Mouse (Mus musculus): ENCODE measurements around the gene Sec63. TPM values are rescaled to one million over a fixed set of nuclear protein-coding genes. Genes with fewer than 3 reads are reported as not detected.

Sec63 gene
- polyA plus RNA-seq, 1 experiment from 2014 or later = 15.1 TPM

- no peak for DNase-seq (ENCODE audit: low spot score)
- no peak for TF ChIP-seq CTCF (IDR thresholded peaks at IDR 0.05)
- TF ChIP-seq EP300 (IDR thresholded peaks at IDR 0.05) = no peak
- Histone ChIP-seq H3K27ac (ENCODE audit: low read length) (no peak overlapping the region), H3K9me3 (ENCODE audit: low read length) (peaks cover 3% of the 10 kb centered on the region; the same call in 1 of the 2 replicates), H3K4me1 (ENCODE audit: insufficient read depth, low read depth, low read length) (no peaks in the 10 kb centered on the region), H3K4me3 (ENCODE audit: low read depth, low read length) (no peak overlapping the region), H3K4me2 (replicated peaks; ENCODE audit: low read depth, low read length) (no peak overlapping the region), H3K9ac (replicated peaks; ENCODE audit: low read depth) (no peak overlapping the region), H3K27me3 (replicated peaks; ENCODE audit: insufficient read depth, low read length) (no peaks in the 10 kb centered on the region), H3K36me3 (ENCODE audit: insufficient read depth, low read length) (no peaks in the 10 kb centered on the region)
- WGBS = 94% methylated on average over 9 of the region's 9 CpGs
- ATAC-seq = no peak
Measured at GRCm38 (mm10) chr10:42856574-42856973, 95.3 kb downstream of the Sec63 start.

- Histone ChIP-seq H3K4me2 (replicated peaks; ENCODE audit: low read depth, low read length) (no peak overlapping the region), H3K9ac (replicated peaks; ENCODE audit: low read depth) (no peak overlapping the region), H3K9me3 (ENCODE audit: low read length) (peaks cover 3% of the 10 kb centered on the region; the same call in 1 of the 2 replicates), H3K36me3 (ENCODE audit: insufficient read depth, low read length) (no peaks in the 10 kb centered on the region), H3K4me3 (ENCODE audit: low read depth, low read length) (no peak overlapping the region), H3K27ac (ENCODE audit: low read length) (no peak overlapping the region), H3K4me1 (ENCODE audit: insufficient read depth, low read depth, low read length) (no peaks in the 10 kb centered on the region), H3K27me3 (replicated peaks; ENCODE audit: insufficient read depth, low read length) (no peaks in the 10 kb centered on the region)
- DNase-seq (ENCODE audit: low spot score) (no peak), ATAC-seq (no peak)
- 90% methylated on average over 2 of the region's 2 CpGs for WGBS
- no peak for TF ChIP-seq CTCF (IDR thresholded peaks at IDR 0.05)
- TF ChIP-seq EP300 (IDR thresholded peaks at IDR 0.05) = no peak
Measured at GRCm38 (mm10) chr10:42857021-42857420, 95.7 kb downstream of the Sec63 start.

- H3K4me2 ChIP-seq (replicated peaks; ENCODE audit: low read depth, low read length) = no peak overlapping the region
- no peak overlapping the region for H3K27ac ChIP-seq (ENCODE audit: low read length)
- no peaks in the 10 kb centered on the region for H3K27me3 ChIP-seq (replicated peaks; ENCODE audit: insufficient read depth, low read length)
- TF ChIP-seq CTCF (IDR thresholded peaks at IDR 0.05) (no peak), EP300 (IDR thresholded peaks at IDR 0.05) (no peak)
- ATAC-seq (no peak), DNase-seq (ENCODE audit: low spot score) (no peak)
- H3K36me3 ChIP-seq (ENCODE audit: insufficient read depth, low read length) = no peaks in the 10 kb centered on the region
- no peak overlapping the region for H3K9ac ChIP-seq (replicated peaks; ENCODE audit: low read depth)
- WGBS = 38% methylated on average over 2 of the region's 2 CpGs
- H3K4me1 ChIP-seq (ENCODE audit: insufficient read depth, low read depth, low read length) = no peaks in the 10 kb centered on the region
- no peak overlapping the region for H3K4me3 ChIP-seq (ENCODE audit: low read depth, low read length)
- H3K9me3 ChIP-seq (ENCODE audit: low read length) = no peaks in the 10 kb centered on the region
Measured at GRCm38 (mm10) chr10:42859781-42860158, 98.5 kb downstream of the Sec63 start.

- H3K27ac ChIP-seq (ENCODE audit: low read length) = no peak within 1 kb of the TSS
- TF ChIP-seq EP300 (IDR thresholded peaks at IDR 0.05) (no peak), CTCF (IDR thresholded peaks at IDR 0.05) (no peak)
- ATAC-seq (peak; percentile 49), DNase-seq (ENCODE audit: low spot score) (peak; percentile 88)
- no peak within 1 kb of the TSS for H3K4me2 ChIP-seq (replicated peaks; ENCODE audit: low read depth, low read length)
- no peaks in the 10 kb centered on the region for H3K36me3 ChIP-seq (ENCODE audit: insufficient read depth, low read length)
- H3K4me3 ChIP-seq (ENCODE audit: low read depth, low read length) = 0 out of 2 replicates have a peak within 1 kb of the TSS, but pooled peaks have one; percentile 1
- H3K9ac ChIP-seq (replicated peaks; ENCODE audit: low read depth) = no peak within 1 kb of the TSS
- no peaks in the 10 kb centered on the region for H3K9me3 ChIP-seq (ENCODE audit: low read length)
- H3K27me3 ChIP-seq (replicated peaks; ENCODE audit: insufficient read depth, low read length) = no peaks in the 10 kb centered on the region
- no peaks in the 10 kb centered on the region for H3K4me1 ChIP-seq (ENCODE audit: insufficient read depth, low read depth, low read length)
- 49% methylated on average over 17 of the region's 17 CpGs for WGBS
Measured at GRCm38 (mm10) chr10:42860159-42860911, 99.0 kb downstream of the Sec63 start, which contains the start of gene Scml4. Gene Scml4 (plus strand): TSS chr10:42860370.

- DNase-seq (ENCODE audit: low spot score) (no peak), ATAC-seq (no peak)
- H3K36me3 ChIP-seq (ENCODE audit: insufficient read depth, low read length) = no peaks in the 10 kb centered on the region
- 81% methylated on average over 7 of the region's 7 CpGs for WGBS
- H3K4me2 ChIP-seq (replicated peaks; ENCODE audit: low read depth, low read length) = no peak overlapping the region
- H3K27me3 ChIP-seq (replicated peaks; ENCODE audit: insufficient read depth, low read length) = no peaks in the 10 kb centered on the region
- no peak overlapping the region for H3K27ac ChIP-seq (ENCODE audit: low read length)
- TF ChIP-seq EP300 (IDR thresholded peaks at IDR 0.05) = no peak
- H3K9ac ChIP-seq (replicated peaks; ENCODE audit: low read depth) = no peak overlapping the region
- no peaks in the 10 kb centered on the region for H3K4me1 ChIP-seq (ENCODE audit: insufficient read depth, low read depth, low read length)
- no peaks in the 10 kb centered on the region for H3K9me3 ChIP-seq (ENCODE audit: low read length)
- no peak overlapping the region for H3K4me3 ChIP-seq (ENCODE audit: low read depth, low read length)
Measured at GRCm38 (mm10) chr10:42861446-42861845, 100.2 kb downstream of the Sec63 start.

GRCm38 (mm10) chr10:42862102-42862740 lies 100.9 kb downstream of the Sec63 start:
- ATAC-seq (no peak), DNase-seq (ENCODE audit: low spot score) (peak; percentile 67)
- Histone ChIP-seq H3K9me3 (ENCODE audit: low read length) (no peaks in the 10 kb centered on the region), H3K27ac (ENCODE audit: low read length) (no peak overlapping the region), H3K9ac (replicated peaks; ENCODE audit: low read depth) (no peak overlapping the region), H3K4me3 (ENCODE audit: low read depth, low read length) (peak overlapping the region; percentile 17), H3K36me3 (ENCODE audit: insufficient read depth, low read length) (no peaks in the 10 kb centered on the region), H3K27me3 (replicated peaks; ENCODE audit: insufficient read depth, low read length) (no peaks in the 10 kb centered on the region), H3K4me1 (ENCODE audit: insufficient read depth, low read depth, low read length) (no peaks in the 10 kb centered on the region), H3K4me2 (replicated peaks; ENCODE audit: low read depth, low read length) (peak overlapping the region; percentile 63)
- no peak for TF ChIP-seq CTCF (IDR thresholded peaks at IDR 0.05)
- no peak for TF ChIP-seq EP300 (IDR thresholded peaks at IDR 0.05)
- 30% methylated on average over 13 of the region's 13 CpGs for WGBS
